Mouse (Mus musculus): Measurements from ENCODE around the gene 5430419D17Rik.

DNA sequence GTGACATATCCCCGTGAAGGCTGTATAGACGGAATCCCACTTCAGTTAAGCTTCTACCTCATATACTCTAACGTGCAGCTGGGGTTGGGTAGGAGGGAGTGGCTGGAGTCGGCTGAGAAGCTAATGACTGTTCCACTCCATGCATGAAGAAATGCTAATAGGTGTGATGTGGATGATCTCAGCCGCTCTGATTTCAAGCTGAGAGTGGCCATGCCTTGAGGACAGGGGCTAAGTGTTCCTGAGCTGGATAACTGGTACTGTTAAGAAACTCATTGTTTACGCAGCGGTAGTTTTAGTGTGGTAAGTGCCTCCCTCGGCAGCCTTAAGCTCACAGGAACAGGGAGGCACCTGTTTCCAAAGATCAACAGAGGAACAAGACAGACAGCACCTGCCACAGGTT lies 129.1 kb downstream of the 5430419D17Rik start:
- TF ChIP-seq BHLHE40 (IDR thresholded peaks at IDR 0.05; ENCODE audit: borderline replicate concordance, low read depth, low read length) (no peak), MYB (IDR thresholded peaks at IDR 0.05; ENCODE audit: low read depth, low read length) (no peak), MAX (IDR thresholded peaks at IDR 0.05; ENCODE audit: low read length) (no peak), TAL1 (IDR thresholded peaks at IDR 0.05; ENCODE audit: low read length) (no peak), EP300 (IDR thresholded peaks at IDR 0.05; ENCODE audit: low read depth in 1 of 2, low read length in 2 of 2) (no peak), ZNF384 (IDR thresholded peaks at IDR 0.05; ENCODE audit: low read depth, low read length) (no peak), ZC3H11A (IDR thresholded peaks at IDR 0.05; ENCODE audit: low read depth, low read length) (no peak), SMC3 (IDR thresholded peaks at IDR 0.05; ENCODE audit: low read depth, low read length) (no peak), CTCF (IDR thresholded peaks at IDR 0.05 in 2 of 3, conservative IDR thresholded peaks at IDR 0.05 in 1 of 3; ENCODE audit: control insufficient read depth in 1 of 3, insufficient read depth in 1 of 3, low read depth in 2 of 3, low read length in 3 of 3, poor library complexity in 1 of 3, severe bottlenecking in 1 of 3) (no peak), GABPA (IDR thresholded peaks at IDR 0.05; ENCODE audit: low read depth, low read length) (no peak), JUND (IDR thresholded peaks at IDR 0.05; ENCODE audit: low read depth, low read length) (no peak)

Data from MEL (cell line).